19 mouse cellular contexts compared by ENCODE assay signal in the genomic region with DNA sequence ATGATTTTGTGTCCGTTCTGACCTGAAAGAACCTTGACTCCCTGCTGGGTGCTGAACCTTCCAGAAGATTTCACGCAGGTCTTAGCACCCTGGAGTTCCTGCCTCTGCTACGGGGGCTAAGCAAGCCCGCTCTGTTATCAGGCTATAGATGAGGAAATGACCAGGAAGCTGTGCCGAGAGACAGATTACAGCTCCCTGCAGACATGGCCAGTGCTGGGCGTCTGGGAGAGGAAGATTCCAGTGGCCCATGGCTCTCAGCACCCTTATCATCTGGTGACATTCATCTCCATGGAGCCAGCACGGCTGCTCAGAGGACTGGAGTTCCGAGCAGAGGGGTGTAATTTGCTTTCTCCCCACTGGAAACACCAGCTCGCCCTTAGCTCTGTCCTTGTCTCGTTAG. TPM values are rescaled to one million over a fixed set of nuclear protein-coding genes. Genes with fewer than 3 reads are reported as not detected.
DNase-seq lines count a peak whose midpoint lies in the region; ATAC-seq and TF ChIP-seq lines count a peak whose summit lies in the region.
"Had no signal": no experiment of that assay in that cellular context is flagged by ENCODE, and none has a peak within 500 bp of the region (broad histone marks: within the 10 kb centered on the region; RNA-seq: fewer than 3 reads in every experiment).

No protein-coding gene starts in this region.

- no peak overlapping the region for H3K27ac ChIP-seq in heart, embryonic 11.5 days (ENCODE audit: low read depth, low read length)
- no peak overlapping the region for H3K27ac ChIP-seq in heart, postnatal 0 days (ENCODE audit: low read depth)
- no peak overlapping the region for H3K27ac ChIP-seq in liver, embryonic 16.5 days (ENCODE audit: low read length)
- no peak overlapping the region for H3K27ac ChIP-seq in kidney, adult 2 months (ENCODE audit: insufficient read depth, low read depth, low read length)
- H3K27ac ChIP-seq: hindbrain, embryonic 10.5 days; kidney, embryonic 15.5 days; limb, embryonic 13.5 days had no signal

- H3K4me3 ChIP-seq in heart, embryonic 11.5 days (ENCODE audit: low read depth, low read length), result no peak overlapping the region
- no peak overlapping the region for H3K4me3 ChIP-seq in heart, postnatal 0 days (ENCODE audit: low read depth, low read length)
- H3K4me3 ChIP-seq in liver, embryonic 16.5 days (ENCODE audit: low read depth, low read length), result no peak overlapping the region
- H3K4me3 ChIP-seq in kidney, adult 2 months (ENCODE audit: insufficient read depth, low read depth, low read length), result no peak overlapping the region
- H3K4me3 ChIP-seq: erythroblast, embryonic 14.5 days; hindbrain, embryonic 10.5 days; kidney, embryonic 15.5 days; limb, embryonic 13.5 days had no signal

- peaks cover 8% of the 10 kb centered on the region; the same call in 1 of the 2 replicates for H3K4me1 ChIP-seq in heart, embryonic 11.5 days (ENCODE audit: control insufficient read depth, insufficient read depth, low read length)
- H3K4me1 ChIP-seq in heart, postnatal 0 days (ENCODE audit: control insufficient read depth, insufficient read depth), result peaks cover 5% of the 10 kb centered on the region; the same call in 1 of the 2 replicates
- no peaks in the 10 kb centered on the region; the same call in 1 of the 2 replicates for H3K4me1 ChIP-seq in liver, embryonic 16.5 days (ENCODE audit: control insufficient read depth, low read depth, low read length)
- H3K4me1 ChIP-seq in kidney, adult 2 months (ENCODE audit: control insufficient read depth, insufficient read depth, low read length), result no peaks in the 10 kb centered on the region
- H3K4me1 ChIP-seq: hindbrain, embryonic 10.5 days; kidney, embryonic 15.5 days; limb, embryonic 13.5 days had no signal

- no peak for TF ChIP-seq CTCF in heart, postnatal 0 days (IDR thresholded peaks at IDR 0.05; ENCODE audit: low read depth)
- no peak for TF ChIP-seq CTCF in kidney, adult 2 months (conservative IDR thresholded peaks at IDR 0.05; ENCODE audit: insufficient read depth, insufficient read length, low read depth, low read length)

- H3K9me3 ChIP-seq in heart, embryonic 11.5 days (replicated peaks; ENCODE audit: control insufficient read depth, low read length), result no peaks in the 10 kb centered on the region
- no peaks in the 10 kb centered on the region for H3K9me3 ChIP-seq in heart, postnatal 0 days (replicated peaks; ENCODE audit: control insufficient read depth, low read length)
- H3K9me3 ChIP-seq in liver, embryonic 16.5 days (replicated peaks; ENCODE audit: control insufficient read depth, low read length), result no peaks in the 10 kb centered on the region
- H3K9me3 ChIP-seq: hindbrain, embryonic 10.5 days; kidney, embryonic 15.5 days; limb, embryonic 13.5 days had no signal

- no peak for TF ChIP-seq POLR2A in kidney, adult 2 months (IDR thresholded peaks at IDR 0.05; ENCODE audit: low read depth, low read length)

- H3K4me2 ChIP-seq in heart, embryonic 11.5 days, result peak overlapping the region; percentile 31; the same call in 1 of the 2 replicates
- H3K4me2 ChIP-seq in heart, postnatal 0 days (ENCODE audit: low read depth, low read length), result no peak overlapping the region
- peak overlapping the region; percentile 17 for H3K4me2 ChIP-seq in liver, embryonic 16.5 days (ENCODE audit: low read depth, low read length)
- H3K4me2 ChIP-seq: kidney, embryonic 15.5 days; limb, embryonic 13.5 days had no signal

- DNase-seq in heart, adult 9 months (ENCODE audit: low spot score in 2 of 2), result no peak
- peak; percentile 98 for DNase-seq in MEL-GATA-1-ER (ENCODE audit: extremely low read depth, low read depth)
- DNase-seq in heart, postnatal 0 days (ENCODE audit: low spot score), result peak; percentile 7
- DNase-seq in right cerebral cortex, postnatal 4 days, result no peak
- no peak for DNase-seq in kidney, adult 2 months
- DNase-seq in spleen, postnatal 10 days (ENCODE audit: low spot score in 2 of 2), result no peak
- DNase-seq: adrenal gland, adult 8-10 months; B cell, adult 2 months; cerebellum, adult 9-11 months; gastrocnemius, postnatal 14 days; midbrain, embryonic 14.5 days; spleen, adult 18-20 months; thymus, postnatal 4 days had no signal

- no peaks in the 10 kb centered on the region for H3K27me3 ChIP-seq in heart, embryonic 11.5 days (ENCODE audit: control insufficient read depth, insufficient read depth, low read length)
- H3K27me3 ChIP-seq in heart, postnatal 0 days (ENCODE audit: control insufficient read depth, insufficient read depth, low read length), result no peaks in the 10 kb centered on the region
- no peaks in the 10 kb centered on the region for H3K27me3 ChIP-seq in liver, embryonic 16.5 days (ENCODE audit: control insufficient read depth, insufficient read depth, low read depth, low read length)
- no peaks in the 10 kb centered on the region for H3K27me3 ChIP-seq in kidney, adult 2 months (replicated peaks; ENCODE audit: control insufficient read depth, insufficient read depth, low read length)
- H3K27me3 ChIP-seq: kidney, embryonic 15.5 days; limb, embryonic 13.5 days had no signal

- H3K36me3 ChIP-seq in heart, embryonic 11.5 days (ENCODE audit: control insufficient read depth, insufficient read depth, low read length), result no peaks in the 10 kb centered on the region
- no peaks in the 10 kb centered on the region for H3K36me3 ChIP-seq in heart, postnatal 0 days (replicated peaks; ENCODE audit: control insufficient read depth, insufficient read depth, low read length)
- no peaks in the 10 kb centered on the region for H3K36me3 ChIP-seq in liver, embryonic 16.5 days (ENCODE audit: control insufficient read depth, insufficient read depth)
- H3K36me3 ChIP-seq in kidney, adult 2 months (ENCODE audit: control insufficient read depth, insufficient read depth, low read length), result no peaks in the 10 kb centered on the region
- H3K36me3 ChIP-seq: hindbrain, embryonic 10.5 days; kidney, embryonic 15.5 days; limb, embryonic 13.5 days had no signal

- peak; percentile 55; the same call in 1 of the 2 replicates for ATAC-seq in heart, embryonic 11.5 days (replicated peaks; ENCODE audit: insufficient number of reproducible peaks, low FRiP score, low TSS enrichment)
- ATAC-seq in heart, postnatal 0 days (ENCODE audit: insufficient read depth, low read depth), result peak; percentile 27; the same call in 1 of the 2 replicates
- peak; percentile 81 for ATAC-seq in liver, embryonic 16.5 days (ENCODE audit: low read depth)

- WGBS in heart, embryonic 11.5 days (ENCODE audit: insufficient replicate concordance), result 15% methylated on average over 10 of the region's 10 CpGs
- 6% methylated on average over 10 of the region's 10 CpGs for WGBS in heart, postnatal 0 days
- WGBS in liver, embryonic 16.5 days (ENCODE audit: insufficient replicate concordance), result 7% methylated on average over 10 of the region's 10 CpGs
- WGBS in kidney, adult 2 months, result 58% methylated on average over 10 of the region's 10 CpGs

- H3K9ac ChIP-seq in heart, embryonic 11.5 days (ENCODE audit: low read depth, low read length), result no peak overlapping the region
- H3K9ac ChIP-seq in heart, postnatal 0 days (replicated peaks; ENCODE audit: low read depth, low read length), result no peak overlapping the region
- no peak overlapping the region for H3K9ac ChIP-seq in liver, embryonic 16.5 days (ENCODE audit: low read depth, low read length)
- H3K9ac ChIP-seq: kidney, embryonic 15.5 days; limb, embryonic 13.5 days had no signal

- no peak for TF ChIP-seq EP300 in heart, postnatal 0 days (IDR thresholded peaks at IDR 0.05; ENCODE audit: low read depth)

RNA-seq across cellular contexts. Expression of a gene that starts 43.4 kb away (rescaled TPM):
- 0.10 TPM in 1 of 2 replicates, not detected in the other for polyA plus RNA-seq in heart, embryonic 11.5 days (2014; fragmentation: Nextera tagmentation; extraction: Ambion mirVana)
- 1.9 TPM in 1 of 2 replicates, not detected in the other for total RNA-seq in heart, postnatal 0 days (2014; rRNA removed; ENCODE audit: low replicate concordance)
- 0.03 TPM in 1 of 2 replicates, not detected in the other for polyA plus RNA-seq in heart, postnatal 0 days (2015; fragmentation: Nextera tagmentation; extraction: Ambion mirVana)
- 0.02 TPM in 1 of 2 replicates, not detected in the other for polyA plus RNA-seq in liver, embryonic 16.5 days (2015; fragmentation: Nextera tagmentation; extraction: Ambion mirVana)
- 1.8 TPM in 2 replicates for polyA plus RNA-seq in kidney, adult 2 months (2012; rRNA removed)

Comparison
In these comparisons a context has a peak if more than half of its experiments do, and no peak if none do; other contexts are left out.
1. DNase-seq: peak in MEL-GATA-1-ER (single experiment) and heart, postnatal 0 days (single experiment); none in heart, adult 9 months (0 of 2), right cerebral cortex, postnatal 4 days (single experiment), kidney, adult 2 months (single experiment) and spleen, postnatal 10 days (0 of 2).
2. ATAC-seq: peak in every context shown above with its lines; median percentile 81 in liver, embryonic 16.5 days; 55 in heart, embryonic 11.5 days; 27 in heart, postnatal 0 days.